Mouse (Mus musculus) lung, adult 2 months (tissue): Measurements from ENCODE around the gene Usp10. TPM values are rescaled to one million over a fixed set of nuclear protein-coding genes. Genes with fewer than 3 reads are reported as not detected.

ENCODE experiments used
- DNase-seq: peaks from one replicate; pipeline ENCODE4 v3.0.0; 2022
- H3K4me1 ChIP-seq: fragments of 200-500 bp; 2 replicates; pipeline ENCODE4 v1.6.1; 2011; ENCODE audit warnings: low read length; ENCODE audit not compliant: control insufficient read depth, insufficient read depth
- H3K4me3 ChIP-seq: fragments of 200-500 bp; replicated peaks from 2 replicates; pipeline ENCODE3; 2011; ENCODE audit warnings: low read depth, mild to moderate bottlenecking, control low read depth, low read length; ENCODE audit errors: extremely low read depth
- CTCF ChIP-seq: fragments of 200-500 bp; IDR thresholded peaks from 2 replicates; pipeline ENCODE4 v1.5.1; 2011; ENCODE audit warnings: mild to moderate bottlenecking, low read length, control low read depth; ENCODE audit not compliant: insufficient read depth
- POLR2A ChIP-seq: fragments of 200-500 bp; IDR thresholded peaks from 2 replicates; pipeline ENCODE4 v1.6.1; 2011; ENCODE audit warnings: low read depth, mild to moderate bottlenecking, control low read depth, low read length, borderline replicate concordance; ENCODE audit errors: extremely low read depth
- WGBS: fragments of 180-500 bp; shearing (Covaris S2); methylation state at CpG from one replicate; pipeline ENCODE4 v1.1.7; 2018; 5-methylcytosine and 5-hydroxymethylcytosine counted together
- polyA plus RNA-seq: library from polyadenylated mRNA; depleted of rRNA; stranded (reverse); fragments of >200 nt; gene quantifications from 2 replicates; pipeline ENCODE4 v1.2.3, GENCODE M21; 2012; rRNA removed

Gene Usp10
- polyA plus RNA-seq, 1 experiment, result 78.1 TPM

- DNase-seq, result no peak
- WGBS, result 59% methylated on average over 7 of the region's 7 CpGs
- no peak for TF ChIP-seq POLR2A
- TF ChIP-seq CTCF, result no peak
- H3K4me1 ChIP-seq, result peaks cover 2% of the 10 kb centered on the region; the same call in 1 of the 2 replicates
- no peak overlapping the region for H3K4me3 ChIP-seq
These were observed 91.6 kb downstream of the Usp10 start for GRCm38 (mm10) chr8:120001712-120002111.

GRCm38 (mm10) chr8:120002348-120002747 lies 92.2 kb downstream of the Usp10 start:
- Histone ChIP-seq H3K4me3 (no peak overlapping the region), H3K4me1 (peaks cover 2% of the 10 kb centered on the region; the same call in 1 of the 2 replicates)
- TF ChIP-seq POLR2A (no peak), CTCF (no peak)
- 64% methylated on average over 9 of the region's 9 CpGs for WGBS
- DNase-seq, result no peak

- no peak for DNase-seq
- WGBS, result 29% methylated on average over 14 of the region's 14 CpGs
- TF ChIP-seq CTCF (no peak), POLR2A (no peak)
These were observed 94.1 kb downstream of the Usp10 start for GRCm38 (mm10) chr8:120004154-120004702.

GRCm38 (mm10) chr8:120004705-120005381 lies 94.7 kb downstream of the Usp10 start:
- H3K4me1 ChIP-seq, result peaks cover 2% of the 10 kb centered on the region; the same call in 1 of the 2 replicates
- WGBS, result 43% methylated on average over 2 of the region's 2 CpGs
- DNase-seq, result no peak
- no peak for TF ChIP-seq CTCF
- TF ChIP-seq POLR2A, result no peak
- no peak overlapping the region for H3K4me3 ChIP-seq

More at GRCm38 (mm10) chr8:120004154-120004702, 94.1 kb downstream of the Usp10 start:
- Histone ChIP-seq H3K4me1 (peaks cover 2% of the 10 kb centered on the region; the same call in 1 of the 2 replicates), H3K4me3 (no peak overlapping the region)

- WGBS, result 45% methylated on average over 9 of the region's 9 CpGs
- no peak for DNase-seq
- Histone ChIP-seq H3K4me1 (peaks cover 2% of the 10 kb centered on the region; the same call in 1 of the 2 replicates), H3K4me3 (no peak overlapping the region)
- TF ChIP-seq POLR2A, result no peak
- TF ChIP-seq CTCF, result no peak
These were observed 96.5 kb downstream of the Usp10 start for GRCm38 (mm10) chr8:120006645-120007160.

Other genes starting within 250 kb of the Usp10 start
- 122 and 130 TPM in 2 replicates for gene Wfdc1, start 244.0 kb upstream of the Usp10 start, polyA plus RNA-seq
- 5.4 and 7.2 TPM in 2 replicates for gene Atp2c2, start 210.4 kb upstream of the Usp10 start, polyA plus RNA-seq
- 10.2 and 10.8 TPM in 2 replicates for gene Tldc1, start 131.9 kb upstream of the Usp10 start, polyA plus RNA-seq
- 155 and 180 TPM in 2 replicates for gene Cotl1, start 69.8 kb upstream of the Usp10 start, polyA plus RNA-seq
- gene Klhl36, start 48.1 kb upstream of the Usp10 start, polyA plus RNA-seq, result 28.9 and 47.8 TPM in 2 replicates
- gene Gm20388, start 481 bp downstream of the Usp10 start, polyA plus RNA-seq, result 58.5 and 67.8 TPM in 2 replicates
- 66.9 and 71.0 TPM in 2 replicates for gene Crispld2, start 82.1 kb downstream of the Usp10 start, polyA plus RNA-seq
- gene Zdhhc7, start 191.1 kb downstream of the Usp10 start, polyA plus RNA-seq, result 64.9 and 78.0 TPM in 2 replicates
- gene 6430548M08Rik, start 203.8 kb downstream of the Usp10 start, polyA plus RNA-seq, result 46.1 and 72.9 TPM in 2 replicates